Mouse (Mus musculus) forebrain, embryonic 10.5 days (tissue): ENCODE measurements around the gene Gm14403. TPM values are rescaled to one million over a fixed set of nuclear protein-coding genes. Genes with fewer than 3 reads are reported as not detected.
"Not testable (repeated sequence)": the region's sequence is repeated elsewhere in the genome, so short reads cannot be mapped to it uniquely, and the experiment has no call there.

ENCODE experiments used
- DNase-seq: peaks from one replicate; pipeline ENCODE4 v3.0.0-alpha.2; 2017; ENCODE audit warnings: low spot score; ENCODE audit errors: extremely low spot score
- H3K27ac ChIP-seq: fragments of 300-500 bp; sonication (generic); 2 replicates; pipeline ENCODE4 v1.5.1; 2016; ENCODE audit warnings: mild to moderate bottlenecking
- H3K27me3 ChIP-seq: fragments of 300-500 bp; sonication (generic); 2 replicates; pipeline ENCODE4 v1.6.1; 2016; ENCODE audit warnings: mild to moderate bottlenecking; ENCODE audit not compliant: poor library complexity, severe bottlenecking
- H3K36me3 ChIP-seq: fragments of 300-500 bp; sonication (generic); replicated peaks from 2 replicates; pipeline ENCODE4 v1.6.1; 2016; ENCODE audit warnings: mild to moderate bottlenecking, moderate library complexity
- H3K4me1 ChIP-seq: fragments of 300-500 bp; sonication (generic); 2 replicates; pipeline ENCODE4 v1.6.1; 2016
- H3K4me3 ChIP-seq: fragments of 300-500 bp; sonication (generic); 2 replicates; pipeline ENCODE4 v1.5.1; 2016; ENCODE audit warnings: mild to moderate bottlenecking, moderate library complexity
- H3K9me3 ChIP-seq: fragments of 300-500 bp; sonication (generic); 2 replicates; pipeline ENCODE4 v1.6.1; 2016; ENCODE audit warnings: mild to moderate bottlenecking, moderate library complexity
- WGBS: fragments of 180-500 bp; shearing (Covaris S2); methylation state at CpG from one replicate; pipeline ENCODE4 v1.1.7; 2016; 5-methylcytosine and 5-hydroxymethylcytosine counted together
- polyA plus RNA-seq: library from polyadenylated mRNA; unstranded; fragments of >200 nt; fragmentation: Nextera tagmentation; extraction: Ambion mirVana; gene quantifications from 2 replicates; pipeline ENCODE4 v1.2.1, GENCODE M21; 2016

Gene Gm14403
- 5.5 and 7.3 TPM in 2 replicates for polyA plus RNA-seq

DNA sequence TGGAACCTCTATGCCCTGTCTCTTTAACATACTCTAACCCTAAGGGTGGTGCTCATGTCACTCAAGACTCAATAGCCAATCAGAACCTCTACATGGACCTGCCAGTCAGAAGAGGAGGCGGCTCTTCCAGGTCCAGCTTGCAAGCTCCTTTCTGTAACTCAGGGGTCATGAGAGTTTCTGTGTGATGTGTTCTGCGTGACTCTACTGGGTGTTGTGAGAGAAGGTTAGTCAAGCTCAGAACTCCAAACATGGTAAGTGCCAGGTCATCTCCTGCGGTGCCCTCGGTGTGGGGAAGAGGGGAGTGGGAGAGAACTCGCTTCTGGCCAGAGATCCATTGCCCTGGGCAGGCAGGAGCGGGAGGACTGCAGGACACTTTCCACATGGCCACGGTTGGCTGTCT, at the start of gene Gm14403:
Gene Gm14403, plus strand, starts transcription at position 149 of the 400 bp plus-strand sequence.
- not testable (repeated sequence) for DNase-seq, H3K27ac ChIP-seq, H3K4me1 ChIP-seq, H3K9me3 ChIP-seq, H3K27me3 ChIP-seq, H3K36me3 ChIP-seq
- 18% methylated on average over 7 of the region's 7 CpGs for WGBS
- peak within 1 kb of the TSS; percentile 50 for H3K4me3 ChIP-seq

DNA sequence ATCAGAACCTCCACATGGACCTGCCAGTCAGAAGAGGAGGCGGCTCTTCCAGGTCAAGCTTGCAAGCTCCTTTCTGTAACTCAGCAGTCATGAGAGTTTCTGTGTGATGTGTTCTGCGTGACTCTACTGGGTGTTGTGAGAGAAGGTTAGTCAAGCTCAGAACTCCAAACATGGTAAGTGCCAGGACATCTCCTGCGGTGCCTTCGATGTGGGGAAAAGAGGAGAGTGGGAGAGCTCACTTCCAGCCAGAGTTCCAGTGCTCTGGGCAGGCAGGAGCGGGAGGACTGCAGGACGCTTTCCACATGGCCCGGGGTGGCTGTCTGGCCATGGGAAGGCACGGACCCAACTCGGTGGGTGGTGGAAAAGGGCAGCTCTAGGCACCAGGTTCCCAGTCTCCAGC, 33.3 kb upstream of the Gm14403 start, which contains the start of gene Zfp970:
Gene Zfp970, plus strand, starts transcription at position 58 of the 400 bp plus-strand sequence.
- not testable (repeated sequence) for H3K36me3 ChIP-seq, H3K4me1 ChIP-seq
- WGBS, result 4% methylated on average over 8 of the region's 9 CpGs

DNA sequence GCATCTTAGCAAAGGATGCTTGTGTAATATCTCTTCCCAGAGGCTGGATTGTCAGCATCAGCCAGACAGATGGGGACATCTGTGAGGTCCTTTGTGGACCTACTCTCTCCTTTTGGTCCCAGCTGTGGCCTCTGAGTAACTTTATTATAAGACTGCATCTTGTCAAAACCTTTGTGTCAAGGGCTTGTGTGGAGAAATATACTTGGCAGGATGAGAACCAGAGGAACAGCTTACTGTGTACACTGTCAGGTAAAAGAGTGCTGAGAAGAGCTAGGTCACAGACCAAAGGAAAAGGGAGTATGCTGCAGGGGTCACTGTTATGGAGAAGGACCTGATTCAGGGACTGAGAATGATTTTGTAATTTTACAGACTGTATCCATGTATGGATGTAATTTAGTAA, 29.8 kb upstream of the Gm14403 start:
- not testable (repeated sequence) for H3K27me3 ChIP-seq, H3K4me3 ChIP-seq, DNase-seq, H3K9me3 ChIP-seq, H3K36me3 ChIP-seq, H3K27ac ChIP-seq, H3K4me1 ChIP-seq

More for the DNA sequence above, 33.3 kb upstream of the Gm14403 start, which contains the start of gene Zfp970:
- not testable (repeated sequence) for H3K27me3 ChIP-seq, H3K9me3 ChIP-seq, DNase-seq
- H3K4me3 ChIP-seq, result peak within 1 kb of the TSS; percentile 52
- H3K27ac ChIP-seq, result 0 out of 2 replicates have a peak within 1 kb of the TSS, but pooled peaks have one; percentile 68

DNA sequence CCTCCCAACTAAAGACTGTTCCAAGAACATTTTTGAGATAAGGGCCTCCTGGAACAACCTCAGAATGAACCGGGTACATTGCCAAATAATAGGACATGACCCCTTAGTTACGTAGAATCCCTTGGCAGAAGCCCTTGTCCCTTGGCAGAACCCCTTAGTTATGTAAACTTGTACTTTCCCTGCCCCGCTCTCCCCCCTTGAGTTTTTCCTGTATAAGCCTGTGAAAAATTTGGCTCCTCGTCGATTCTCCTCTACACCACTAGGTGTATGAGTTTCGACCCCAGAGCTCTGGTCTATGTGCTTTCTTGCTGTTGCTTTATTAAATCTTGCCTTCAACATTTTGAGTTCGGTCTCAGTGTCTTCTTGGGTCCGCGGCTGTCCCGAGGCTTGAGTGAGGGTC, 25.8 kb upstream of the Gm14403 start:
- not testable (repeated sequence) for H3K27me3 ChIP-seq, H3K9me3 ChIP-seq, H3K36me3 ChIP-seq, DNase-seq, H3K4me3 ChIP-seq, H3K4me1 ChIP-seq, H3K27ac ChIP-seq
- 96% methylated on average over 7 of the region's 10 CpGs for WGBS

DNA sequence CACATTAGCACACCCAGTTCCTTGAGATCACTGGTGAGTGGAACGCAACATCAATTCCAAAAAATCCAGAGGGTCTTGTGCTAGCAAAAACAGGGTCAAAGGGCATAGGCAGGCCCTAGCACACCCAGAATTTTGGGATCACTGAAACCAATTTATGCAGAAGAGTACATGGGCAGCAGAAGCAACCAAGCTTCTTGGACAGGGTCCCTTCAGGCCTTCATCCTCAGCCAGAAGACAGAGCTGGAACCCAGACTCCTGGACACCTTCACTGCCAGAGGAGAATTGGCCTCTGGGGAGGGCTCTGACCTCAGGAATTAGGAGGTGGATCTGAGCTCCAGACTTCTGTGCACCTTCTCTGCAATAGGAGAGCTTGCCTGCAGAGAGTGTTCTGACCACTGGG, 16.0 kb upstream of the Gm14403 start:
- H3K36me3 ChIP-seq, H3K4me1 ChIP-seq, H3K4me3 ChIP-seq, H3K27ac ChIP-seq, H3K27me3 ChIP-seq, DNase-seq: not testable (repeated sequence)
- H3K9me3 ChIP-seq, result peaks cover 13% of the 10 kb centered on the region; the same call in 1 of the 2 replicates
- 93% methylated on average over 1 of the region's 1 CpGs for WGBS

- 87% methylated on average over 11 of the region's 11 CpGs for WGBS
- not testable (repeated sequence) for H3K36me3 ChIP-seq, H3K27ac ChIP-seq, DNase-seq, H3K27me3 ChIP-seq, H3K4me3 ChIP-seq, H3K4me1 ChIP-seq
- H3K9me3 ChIP-seq, result peaks cover 13% of the 10 kb centered on the region; the same call in 1 of the 2 replicates
These were observed 14.6 kb upstream of the Gm14403 start for GRCm38 (mm10) chr2:177483238-177483948.

DNA sequence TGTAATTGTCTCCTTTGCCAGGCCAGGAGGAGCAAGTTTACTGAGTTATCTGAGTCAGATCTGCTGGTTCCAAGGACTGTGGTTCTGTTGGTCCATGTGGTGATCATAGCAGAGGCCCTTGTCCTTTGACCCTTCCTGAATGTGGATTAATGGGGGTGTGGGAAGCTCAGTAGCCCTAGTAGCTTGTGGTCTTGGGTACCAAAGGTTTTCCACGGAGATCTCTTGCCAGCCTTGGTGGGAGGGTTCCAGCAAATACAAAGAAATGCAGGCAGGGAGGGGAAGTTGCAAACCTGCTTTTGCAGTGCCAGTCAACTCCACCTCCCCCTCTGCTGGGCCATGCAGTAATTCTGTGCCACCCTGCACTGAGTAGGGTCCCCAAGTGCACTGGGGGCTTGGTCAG, 1.2 kb downstream of the Gm14403 start:
- WGBS, result 53% methylated on average over 1 of the region's 1 CpGs
- H3K9me3 ChIP-seq, H3K4me1 ChIP-seq, H3K27me3 ChIP-seq, H3K36me3 ChIP-seq, H3K27ac ChIP-seq, H3K4me3 ChIP-seq, DNase-seq: not testable (repeated sequence)

- whole genome bisulfite sequencing, result 98% methylated on average over 1 of the region's 1 CpGs
- not testable (repeated sequence) for H3K27me3 ChIP-seq, H3K9me3 ChIP-seq, H3K4me3 ChIP-seq, H3K4me1 ChIP-seq, H3K27ac ChIP-seq, DNase-seq
- peaks cover 12% of the 10 kb centered on the region for H3K36me3 ChIP-seq
These were observed 7.2 kb downstream of the Gm14403 start for GRCm38 (mm10) chr2:177505211-177505719.

- H3K27me3 ChIP-seq, H3K27ac ChIP-seq, DNase-seq, H3K4me3 ChIP-seq, H3K4me1 ChIP-seq: not testable (repeated sequence)
- H3K9me3 ChIP-seq, result peaks cover 14% of the 10 kb centered on the region; the same call in 1 of the 2 replicates
- WGBS, result 73% methylated on average over 4 of the region's 4 CpGs
- H3K36me3 ChIP-seq, result peaks cover 12% of the 10 kb centered on the region
These were observed 13.4 kb downstream of the Gm14403 start for GRCm38 (mm10) chr2:177511381-177511780.

DNA sequence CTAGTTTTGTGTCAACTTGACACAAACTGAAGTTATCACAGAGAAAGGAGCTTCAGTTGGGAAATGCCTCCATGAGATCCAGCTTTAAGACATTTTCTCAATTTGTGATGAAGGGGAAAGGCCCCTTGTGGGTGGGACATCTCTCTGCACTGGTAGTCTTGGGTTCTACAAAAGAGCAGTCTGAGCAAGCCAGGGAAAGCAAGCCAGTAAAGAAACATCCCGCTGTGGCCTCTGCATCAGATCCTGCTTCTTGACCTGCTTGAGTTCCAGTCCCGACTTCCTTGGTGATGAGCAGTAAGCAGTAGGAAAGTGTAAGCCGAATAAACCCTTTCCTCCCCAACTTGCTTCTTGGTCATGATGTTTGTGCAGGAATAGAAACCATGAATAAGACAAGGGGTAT, 14.0 kb downstream of the Gm14403 start:
- not testable (repeated sequence) for H3K27me3 ChIP-seq, H3K4me1 ChIP-seq, DNase-seq, H3K4me3 ChIP-seq, H3K27ac ChIP-seq
- Histone ChIP-seq H3K9me3 (peaks cover 19% of the 10 kb centered on the region; the same call in 1 of the 2 replicates), H3K36me3 (peaks cover 12% of the 10 kb centered on the region)
- WGBS, result 94% methylated on average over 3 of the region's 3 CpGs

DNA sequence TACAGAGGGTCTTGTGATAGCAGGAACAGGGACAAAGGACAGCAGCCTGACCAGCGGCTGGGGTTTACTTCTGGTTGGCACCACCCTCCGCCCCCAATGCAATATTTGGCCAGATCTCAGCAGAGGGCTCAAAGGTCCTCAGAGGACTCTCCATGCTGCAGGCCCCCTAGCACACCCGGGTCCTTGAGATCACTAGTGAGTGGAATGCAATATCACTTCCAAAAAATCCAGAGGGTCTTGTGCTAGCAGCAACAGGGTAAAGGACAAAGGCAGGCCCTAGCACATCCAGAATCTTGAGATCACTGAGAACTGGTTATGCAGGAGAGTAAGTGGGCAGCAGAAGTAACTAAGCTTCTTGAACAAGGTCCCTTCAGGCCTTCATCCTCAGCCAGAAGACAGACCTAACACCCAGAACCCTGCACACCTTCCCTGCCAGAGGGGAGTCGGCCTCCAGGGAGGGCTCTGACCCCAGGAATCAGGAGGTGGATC, 16.0 kb downstream of the Gm14403 start:
- peaks cover 33% of the 10 kb centered on the region for H3K9me3 ChIP-seq
- H3K27ac ChIP-seq, H3K27me3 ChIP-seq, H3K36me3 ChIP-seq, H3K4me1 ChIP-seq, DNase-seq, H3K4me3 ChIP-seq: not testable (repeated sequence)
- WGBS, result 92% methylated on average over 4 of the region's 4 CpGs

DNA sequence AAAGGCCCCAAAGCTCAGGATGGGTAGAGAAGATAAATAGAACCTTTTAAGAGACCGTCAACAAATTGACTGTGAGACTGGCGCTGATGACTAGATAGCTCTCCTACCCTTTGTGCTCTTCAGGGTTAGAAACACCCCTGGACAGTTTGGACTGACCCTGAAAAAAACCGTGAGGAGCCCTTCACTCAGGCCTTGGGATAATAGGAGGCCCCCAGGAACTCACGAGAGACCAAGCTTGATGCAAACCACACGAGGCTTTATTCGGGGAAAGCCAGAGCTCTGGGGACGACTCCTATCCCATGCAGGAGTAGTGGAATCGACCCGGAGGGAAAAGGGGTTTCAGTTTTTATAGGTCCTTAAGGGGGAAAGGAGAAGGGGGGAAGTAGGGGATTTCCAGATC, 19.7 kb downstream of the Gm14403 start:
- WGBS, result 89% methylated on average over 9 of the region's 9 CpGs
- peaks cover 40% of the 10 kb centered on the region for H3K9me3 ChIP-seq
- not testable (repeated sequence) for H3K27ac ChIP-seq, H3K27me3 ChIP-seq, H3K4me3 ChIP-seq, H3K36me3 ChIP-seq, H3K4me1 ChIP-seq, DNase-seq

GRCm38 (mm10) chr2:177518354-177518753, 20.3 kb downstream of the Gm14403 start:
- not testable (repeated sequence) for H3K4me1 ChIP-seq
- WGBS, result 88% methylated on average over 7 of the region's 7 CpGs

More at GRCm38 (mm10) chr2:177518354-177518753, 20.3 kb downstream of the Gm14403 start:
- peaks cover 46% of the 10 kb centered on the region for H3K9me3 ChIP-seq
- H3K27ac ChIP-seq, H3K4me3 ChIP-seq, H3K36me3 ChIP-seq, H3K27me3 ChIP-seq, DNase-seq: not testable (repeated sequence)
